Mouse (Mus musculus) E14TG2a.4 (cell line): Measurements from ENCODE around the gene Lgr5.

ENCODE experiments used
- CTCF ChIP-seq: conservative IDR thresholded peaks from 2 replicates; pipeline ENCODE4 v1.5.1; 2014; ENCODE audit warnings: low read length
- NANOG ChIP-seq: IDR thresholded peaks from 2 replicates; pipeline ENCODE4 v1.6.1; 2014; ENCODE audit warnings: borderline replicate concordance, low read length, mixed read lengths
- POU5F1 ChIP-seq: IDR thresholded peaks from 2 replicates; pipeline ENCODE4 v1.6.1; 2014; ENCODE audit warnings: low read length, borderline replicate concordance

GRCm38 (mm10) chr10:115581971-115582370, 5.6 kb downstream of the Lgr5 start:
- TF ChIP-seq CTCF, result no peak
- no peak for TF ChIP-seq POU5F1
- TF ChIP-seq NANOG, result no peak
